Mouse (Mus musculus) liver, embryonic 14.5 days (tissue): ENCODE data around the gene Vmn2r55. TPM values are rescaled to one million over a fixed set of nuclear protein-coding genes. Genes with fewer than 3 reads are reported as not detected.
"Not testable (repeated sequence)": the region's sequence is repeated elsewhere in the genome, so short reads cannot be mapped to it uniquely, and the experiment has no call there.

Experiments
- ATAC-seq: fragments of 200-750 bp; cut with Nextera tagmentation; 2 replicates; pipeline ENCODE4 v1.8.0; 2017; ENCODE audit warnings: moderate number of reproducible peaks, mild to moderate bottlenecking, moderate library complexity; ENCODE audit not compliant: insufficient read depth
- DNase-seq, 3 experiments: peaks; one replicate each; pipeline ENCODE4 v3.0.0-alpha.2; 2012 to 2013; ENCODE audit warnings: low read depth in 3 of 3, low spot score in 3 of 3
- H3K27ac ChIP-seq: fragments of 300-500 bp; sonication (generic); 2 replicates; pipeline ENCODE4 v1.5.1; 2014; ENCODE audit warnings: moderate library complexity, mild to moderate bottlenecking, control low read depth, inconsistent platforms
- H3K27me3 ChIP-seq: fragments of 300-500 bp; sonication (generic); 2 replicates; pipeline ENCODE4 v1.6.1; 2014; ENCODE audit warnings: mild to moderate bottlenecking, low read length, moderate library complexity; ENCODE audit not compliant: control insufficient read depth, insufficient read depth
- H3K36me3 ChIP-seq: fragments of 300-500 bp; sonication (generic); replicated peaks from 2 replicates; pipeline ENCODE4 v1.6.1; 2014; ENCODE audit warnings: low read depth; ENCODE audit not compliant: control insufficient read depth, insufficient read depth
- H3K4me1 ChIP-seq, 2 experiments: fragments of 200-500 bp in 1 of 2; fragments of 300-500 bp in 1 of 2; sonication (generic) in 1 of 2; replicated peaks; 2 replicates each; pipeline ENCODE4 v1.6.1; 2012 to 2014; ENCODE audit warnings: antibody characterized with exemption in 1 of 2, inconsistent platforms in 1 of 2, low read length in 1 of 2; ENCODE audit not compliant: control insufficient read depth in 2 of 2, insufficient read depth in 2 of 2
- H3K4me2 ChIP-seq: fragments of 300-500 bp; sonication (generic); 2 replicates; pipeline ENCODE4 v1.6.1; 2014; ENCODE audit warnings: low read depth, mild to moderate bottlenecking, control low read depth, moderate library complexity
- H3K4me3 ChIP-seq, 2 experiments: fragments of 200-500 bp in 1 of 2; fragments of 300-500 bp in 1 of 2; sonication (generic) in 1 of 2; 2 replicates each; pipeline ENCODE4 v1.5.1; 2012 to 2014; ENCODE audit warnings: low read depth in 2 of 2, low read length in 2 of 2, mild to moderate bottlenecking in 2 of 2, control low read depth in 1 of 2, inconsistent platforms in 1 of 2, moderate library complexity in 1 of 2; ENCODE audit not compliant: insufficient read depth in 1 of 2
- H3K9ac ChIP-seq: fragments of 300-500 bp; sonication (generic); replicated peaks from 2 replicates; pipeline ENCODE4 v1.6.1; 2014; ENCODE audit warnings: mild to moderate bottlenecking, control low read depth, moderate library complexity
- H3K9me3 ChIP-seq: fragments of 300-500 bp; sonication (generic); 2 replicates; pipeline ENCODE4 v1.6.1; 2016; ENCODE audit warnings: low read length, mixed read lengths; ENCODE audit not compliant: control insufficient read depth
- CTCF ChIP-seq: IDR thresholded peaks from 2 replicates; pipeline ENCODE4 v1.5.1; 2016; ENCODE audit warnings: antibody characterized with exemption, low read depth, control low read depth
- EP300 ChIP-seq: IDR thresholded peaks from 2 replicates; pipeline ENCODE4 v1.6.1; 2016; ENCODE audit warnings: antibody characterized with exemption, low read depth
- WGBS: fragments of 180-500 bp; shearing (Covaris S2); extraction: QIAGEN DNeasy Blood & Tissue Kit; methylation state at CpG from one replicate; pipeline ENCODE4 v1.1.7; 2014; ENCODE audit not compliant: insufficient replicate concordance; 5-methylcytosine and 5-hydroxymethylcytosine counted together
- polyA plus RNA-seq, 2 experiments: library from polyadenylated mRNA; depleted of rRNA in 1 of 2; stranded (reverse) in 1 of 2; unstranded in 1 of 2; fragments of >200 nt; fragmentation: Nextera tagmentation in 1 of 2; extraction: Ambion mirVana in 1 of 2; gene quantifications; 2 replicates each; pipeline versions ENCODE4 v1.2.1 to v1.2.3; 2012 to 2014

The Vmn2r55 gene
- polyA plus RNA-seq (2012; rRNA removed), result not detected in 2 replicates
- not detected in 2 replicates for polyA plus RNA-seq (2014; fragmentation: Nextera tagmentation; extraction: Ambion mirVana)

DNA sequence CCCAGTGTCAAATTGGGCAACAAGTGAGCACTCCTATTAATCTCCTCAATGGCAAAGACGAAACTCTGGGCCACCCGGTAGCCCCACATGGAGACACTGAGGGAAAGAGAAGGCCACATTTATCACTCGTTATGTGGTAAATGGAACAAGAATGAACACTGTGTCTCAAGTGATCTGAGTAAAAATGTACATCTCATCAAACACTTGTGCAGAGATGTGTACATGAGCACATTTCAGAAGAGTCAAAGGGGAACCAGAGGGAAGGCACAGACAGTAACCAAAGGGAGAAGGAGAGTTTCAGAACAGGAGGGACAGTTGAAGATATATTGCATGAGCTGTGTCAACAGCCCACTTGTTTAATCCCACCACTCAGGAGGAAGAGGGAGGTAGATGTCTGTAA, at the start of gene Vmn2r55:
Vmn2r55 (minus strand) TSS at position 101 of the 400 bp plus-strand sequence.
- not testable (repeated sequence) for H3K27me3 ChIP-seq, H3K4me2 ChIP-seq, H3K9me3 ChIP-seq, H3K9ac ChIP-seq, H3K4me3 ChIP-seq, H3K27ac ChIP-seq, H3K4me1 ChIP-seq, DNase-seq, ATAC-seq, H3K36me3 ChIP-seq
- 57% methylated on average over 3 of the region's 3 CpGs for WGBS

DNA sequence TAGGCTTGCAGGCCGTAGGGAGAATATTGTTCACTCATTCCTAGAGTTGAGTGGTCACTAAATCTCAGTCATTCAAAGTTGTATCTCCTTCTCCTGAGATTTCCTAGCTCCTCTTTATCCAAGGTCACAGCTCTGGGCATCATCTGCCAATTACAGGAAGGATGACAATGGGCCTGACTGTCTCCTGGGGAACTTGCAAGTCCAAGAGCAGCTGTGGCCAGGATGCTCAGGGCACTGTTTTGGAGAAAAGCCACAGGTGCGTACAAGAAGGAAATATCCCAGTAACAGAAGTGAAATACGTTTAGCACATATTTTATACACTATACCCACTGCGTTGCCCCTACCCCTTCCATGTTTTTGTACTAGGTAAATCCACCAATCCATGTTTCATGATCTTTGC, 44.6 kb downstream of the Vmn2r55 start, which contains the start of gene Vmn2r54:
Vmn2r54 (minus strand) TSS at position 101 of the 400 bp plus-strand sequence.
- not testable (repeated sequence) for H3K4me1 ChIP-seq, H3K9me3 ChIP-seq, H3K27ac ChIP-seq, H3K36me3 ChIP-seq, H3K4me2 ChIP-seq, DNase-seq, ATAC-seq, H3K9ac ChIP-seq, H3K27me3 ChIP-seq, H3K4me3 ChIP-seq
- 58% methylated on average over 3 of the region's 4 CpGs for WGBS

GRCm38 (mm10) chr7:12608688-12609087, 76.1 kb downstream of the Vmn2r55 start, which contains the start of gene Vmn2r53:
Gene Vmn2r53 (minus strand): TSS chr7:12608788.
- Histone ChIP-seq H3K36me3 (no peaks in the 10 kb centered on the region), H3K4me3 (no peak within 1 kb of the TSS), H3K27ac (no peak within 1 kb of the TSS), H3K4me1 (no peaks in the 10 kb centered on the region), H3K4me2 (no peak within 1 kb of the TSS), H3K27me3 (no peaks in the 10 kb centered on the region), H3K9ac (no peak within 1 kb of the TSS), H3K9me3 (no peaks in the 10 kb centered on the region)
- no peak for DNase-seq
- no peak for ATAC-seq
- TF ChIP-seq CTCF (no peak), EP300 (no peak)

Other genes with a start within 250 kb of the Vmn2r55 start
- gene Zfp606, start 206.7 kb downstream of the Vmn2r55 start, polyA plus RNA-seq (2012; rRNA removed), result 0.89 and 1.3 TPM in 2 replicates
- gene Zfp606, start 206.7 kb downstream of the Vmn2r55 start, polyA plus RNA-seq (2014; fragmentation: Nextera tagmentation; extraction: Ambion mirVana), result 3.3 and 3.6 TPM in 2 replicates
- not detected in 2 replicates for gene 2900092C05Rik, start 172.5 kb downstream of the Vmn2r55 start, polyA plus RNA-seq (2012; rRNA removed)
- gene 2900092C05Rik, start 172.5 kb downstream of the Vmn2r55 start, polyA plus RNA-seq (2014; fragmentation: Nextera tagmentation; extraction: Ambion mirVana), result not detected in 2 replicates
- not detected in 2 replicates for gene Vmn2r53, start 76.2 kb downstream of the Vmn2r55 start, polyA plus RNA-seq (2012; rRNA removed)
- not detected in 2 replicates for gene Vmn2r53, start 76.2 kb downstream of the Vmn2r55 start, polyA plus RNA-seq (2014; fragmentation: Nextera tagmentation; extraction: Ambion mirVana)
- not detected in 2 replicates for gene Vmn2r54, start 44.7 kb downstream of the Vmn2r55 start, polyA plus RNA-seq (2012; rRNA removed)
- gene Vmn2r54, start 44.7 kb downstream of the Vmn2r55 start, polyA plus RNA-seq (2014; fragmentation: Nextera tagmentation; extraction: Ambion mirVana), result not detected in 2 replicates
- gene Vmn2r56, start 50.0 kb upstream of the Vmn2r55 start, polyA plus RNA-seq (2012; rRNA removed), result not detected in 2 replicates
- not detected in 2 replicates for gene Vmn2r56, start 50.0 kb upstream of the Vmn2r55 start, polyA plus RNA-seq (2014; fragmentation: Nextera tagmentation; extraction: Ambion mirVana)
- gene Zscan18, start 118.6 kb upstream of the Vmn2r55 start, polyA plus RNA-seq (2012; rRNA removed), result 0.34 and 0.39 TPM in 2 replicates
- 0.16 and 0.37 TPM in 2 replicates for gene Zscan18, start 118.6 kb upstream of the Vmn2r55 start, polyA plus RNA-seq (2014; fragmentation: Nextera tagmentation; extraction: Ambion mirVana)
- gene Zfp329, start 133.9 kb upstream of the Vmn2r55 start, polyA plus RNA-seq (2012; rRNA removed), result 1.7 and 2.6 TPM in 2 replicates
- 1.4 and 1.5 TPM in 2 replicates for gene Zfp329, start 133.9 kb upstream of the Vmn2r55 start, polyA plus RNA-seq (2014; fragmentation: Nextera tagmentation; extraction: Ambion mirVana)
- gene Zfp110, start 149.8 kb upstream of the Vmn2r55 start, polyA plus RNA-seq (2012; rRNA removed), result 2.7 and 4.4 TPM in 2 replicates
- 8.5 and 12.0 TPM in 2 replicates for gene Zfp110, start 149.8 kb upstream of the Vmn2r55 start, polyA plus RNA-seq (2014; fragmentation: Nextera tagmentation; extraction: Ambion mirVana)
- gene Zfp128, start 196.2 kb upstream of the Vmn2r55 start, polyA plus RNA-seq (2012; rRNA removed), result 0.49 and 0.54 TPM in 2 replicates
- 0.39 and 1.0 TPM in 2 replicates for gene Zfp128, start 196.2 kb upstream of the Vmn2r55 start, polyA plus RNA-seq (2014; fragmentation: Nextera tagmentation; extraction: Ambion mirVana)
- 3.8 and 3.9 TPM in 2 replicates for gene Zscan22, start 212.8 kb upstream of the Vmn2r55 start, polyA plus RNA-seq (2012; rRNA removed)
- gene Zscan22, start 212.8 kb upstream of the Vmn2r55 start, polyA plus RNA-seq (2014; fragmentation: Nextera tagmentation; extraction: Ambion mirVana), result 3.9 and 5.1 TPM in 2 replicates
- 1,715 and 1,748 TPM in 2 replicates for gene Rps5, start 237.3 kb upstream of the Vmn2r55 start, polyA plus RNA-seq (2012; rRNA removed)
- gene Rps5, start 237.3 kb upstream of the Vmn2r55 start, polyA plus RNA-seq (2014; fragmentation: Nextera tagmentation; extraction: Ambion mirVana), result 863 and 876 TPM in 2 replicates
- gene Rnf225, start 242.4 kb upstream of the Vmn2r55 start, polyA plus RNA-seq (2012; rRNA removed), result 0.55 TPM in 2 replicates
- 0.09 and 0.15 TPM in 2 replicates for gene Rnf225, start 242.4 kb upstream of the Vmn2r55 start, polyA plus RNA-seq (2014; fragmentation: Nextera tagmentation; extraction: Ambion mirVana)